Mouse (Mus musculus): ENCODE results near the gene Cops7b. TPM values are rescaled to one million over a fixed set of nuclear protein-coding genes. Genes with fewer than 3 reads are reported as not detected.
A peak's percentile ranks its signal among the peaks of the same experiment; 100 is the strongest.

Cops7b gene
- total and polyA plus RNA-seq, 3 experiments, result 36.0 to 64.8 TPM; not detected in 1

DNA sequence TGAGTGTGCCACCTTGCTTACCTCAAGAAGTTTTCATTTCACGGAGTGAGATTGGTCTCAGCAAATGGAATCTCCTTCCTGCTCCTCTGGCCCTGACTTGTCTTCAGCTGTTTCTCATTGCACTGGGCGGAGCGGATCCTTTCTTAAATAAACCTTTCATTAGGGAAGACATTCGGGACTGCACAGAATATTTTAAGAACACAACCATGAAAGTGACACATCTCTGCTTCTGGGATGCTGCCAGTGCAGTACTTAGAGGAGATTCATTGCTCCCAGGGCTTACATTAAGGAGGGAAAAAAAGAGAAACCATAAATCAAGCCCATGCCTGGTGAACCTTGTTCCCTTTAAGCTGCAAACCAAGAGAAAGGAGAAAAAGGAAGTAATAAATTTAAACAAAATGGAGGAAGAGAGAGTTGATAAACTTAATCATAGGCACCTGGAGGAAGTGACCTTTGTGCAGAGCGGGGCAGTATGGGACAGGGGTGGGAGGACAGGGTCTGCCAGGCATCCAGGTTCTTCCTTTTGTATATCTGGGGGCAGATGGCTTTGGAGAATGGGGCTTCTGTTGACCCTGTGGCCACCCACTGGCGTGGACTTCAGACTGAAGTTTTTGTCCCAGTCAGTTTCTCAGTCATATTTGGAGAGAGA, 50.2 kb downstream of the Cops7b start:
- Histone ChIP-seq H3K9me3 (replicated peaks; ENCODE audit: insufficient read depth, low read length) (no peaks in the 10 kb centered on the region), H3K4me1 (ENCODE audit: control insufficient read depth in 1 of 2, insufficient read depth in 2 of 2, low read length in 2 of 2) (peaks cover 0 to 15% of the 10 kb centered on the region in 2 experiments; a peak in 3 of 4 replicates), H3K27ac (ENCODE audit: control insufficient read depth, low read depth, low read length) (peak overlapping the region; percentile 36), H3K36me3 (ENCODE audit: control insufficient read depth in 1 of 2, insufficient read depth in 2 of 2, low read length in 2 of 2) (peaks cover 0 to 5% of the 10 kb centered on the region in 2 experiments; a peak in 2 of 4 replicates), H3K79me2 (ENCODE audit: control insufficient read depth, insufficient read depth, low read length, poor library complexity) (no peaks in the 10 kb centered on the region), H3K4me3 (ENCODE audit: control insufficient read depth in 1 of 2, insufficient read depth in 1 of 2, low read depth in 2 of 2, low read length in 2 of 2) (no peak overlapping the region), H3K27me3 (ENCODE audit: control insufficient read depth in 1 of 2, insufficient read depth in 2 of 2, low read length in 2 of 2) (peaks cover 2% of the 10 kb centered on the region in 2 experiments; a peak in 1 of 4 replicates), H3K9ac (ENCODE audit: control insufficient read depth, low read depth, low read length, poor library complexity, severe bottlenecking) (no peak overlapping the region)
- TF ChIP-seq RCOR1 (IDR thresholded peaks at IDR 0.05; ENCODE audit: low read depth, low read length) (0 out of 2 replicates have a peak, but pooled peaks have one; percentile 35), SIN3A (IDR thresholded peaks at IDR 0.05; ENCODE audit: low read length) (peak; percentile 20; the same call in 1 of the 2 replicates), MAZ (IDR thresholded peaks at IDR 0.05; ENCODE audit: low read depth, low read length) (no peak), MXI1 (IDR thresholded peaks at IDR 0.05; ENCODE audit: low read depth, low read length) (no peak), USF1 (IDR thresholded peaks at IDR 0.05; ENCODE audit: low read depth, low read length) (no peak), HCFC1 (IDR thresholded peaks at IDR 0.05; ENCODE audit: low read depth, low read length) (peak; percentile 68; the same call in 1 of the 2 replicates), MAX (IDR thresholded peaks at IDR 0.05; ENCODE audit: low read length) (no peak), POLR2AphosphoS2 (IDR thresholded peaks at IDR 0.05; ENCODE audit: low read length) (no peak), TAL1 (IDR thresholded peaks at IDR 0.05; ENCODE audit: low read length) (no peak), MYC (IDR thresholded peaks at IDR 0.05; ENCODE audit: low read depth, low read length) (no peak), ZC3H11A (IDR thresholded peaks at IDR 0.05; ENCODE audit: low read depth, low read length) (no peak), ELF1 (IDR thresholded peaks at IDR 0.05; ENCODE audit: low read depth, low read length) (no peak), TBP (IDR thresholded peaks at IDR 0.05; ENCODE audit: low read depth, low read length) (no peak), POLR2A (IDR thresholded peaks at IDR 0.05; ENCODE audit: control insufficient read depth in 1 of 2, insufficient read depth in 1 of 2, low read depth in 1 of 2, low read length in 2 of 2, poor library complexity in 1 of 2) (no peak), EP300 (IDR thresholded peaks at IDR 0.05; ENCODE audit: low read depth in 1 of 2, low read length in 2 of 2) (peak in 1 of 2 experiments; percentile 45; a peak in 1 of 4 replicates), BHLHE40 (IDR thresholded peaks at IDR 0.05; ENCODE audit: borderline replicate concordance, low read depth, low read length) (no peak), POLR2AphosphoS5 (IDR thresholded peaks at IDR 0.05; ENCODE audit: borderline replicate concordance, low read depth, low read length) (no peak)
- DNase-seq (ENCODE audit: low read depth, low spot score), result peak; percentile 50

DNA sequence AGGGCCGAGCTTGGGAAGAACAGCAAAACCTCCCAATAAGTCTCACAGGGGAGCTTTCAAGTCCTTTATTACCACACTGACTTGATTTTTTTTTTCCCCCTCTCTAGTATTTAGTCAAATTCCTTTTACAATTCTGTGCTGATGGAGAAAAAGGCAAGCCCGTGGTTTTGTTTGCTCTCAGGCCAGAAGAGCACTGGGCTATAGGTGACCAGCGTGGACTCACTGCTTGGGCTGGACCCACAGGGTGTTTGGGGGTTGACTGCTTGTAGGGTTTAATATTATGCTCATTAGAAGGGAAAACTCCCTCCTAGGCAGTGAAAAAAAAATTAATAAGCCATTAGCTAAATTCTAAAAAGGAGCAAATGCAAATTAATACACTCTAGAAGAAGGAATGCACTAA, 50.7 kb downstream of the Cops7b start:
- H3K79me2 ChIP-seq (ENCODE audit: control insufficient read depth, insufficient read depth, low read length, poor library complexity), result no peaks in the 10 kb centered on the region
- TF ChIP-seq MEF2A (IDR thresholded peaks at IDR 0.05; ENCODE audit: extremely low read depth, insufficient replicate concordance, low read depth, low read length, poor library complexity, severe bottlenecking), result no peak
- no peak for TF ChIP-seq MAZ (IDR thresholded peaks at IDR 0.05; ENCODE audit: low read depth, low read length)
- no peak for TF ChIP-seq EP300 (IDR thresholded peaks at IDR 0.05; ENCODE audit: low read depth in 1 of 2, low read length in 2 of 2)
- no peak for TF ChIP-seq CHD2 (IDR thresholded peaks at IDR 0.05; ENCODE audit: low read length)
- no peak for TF ChIP-seq MYB (IDR thresholded peaks at IDR 0.05; ENCODE audit: low read depth, low read length)
- TF ChIP-seq ZMIZ1 (IDR thresholded peaks at IDR 0.05; ENCODE audit: low read depth, low read length), result no peak
- no peak for TF ChIP-seq RCOR1 (IDR thresholded peaks at IDR 0.05; ENCODE audit: low read depth, low read length)
- TF ChIP-seq ZNF384 (IDR thresholded peaks at IDR 0.05; ENCODE audit: low read depth, low read length), result no peak
- TF ChIP-seq ETS1 (IDR thresholded peaks at IDR 0.05; ENCODE audit: low read depth, low read length), result no peak
- no peak for TF ChIP-seq POLR2A (IDR thresholded peaks at IDR 0.05; ENCODE audit: control insufficient read depth in 1 of 2, insufficient read depth in 1 of 2, low read depth in 1 of 2, low read length in 2 of 2, poor library complexity in 1 of 2)
- no peak for TF ChIP-seq GATA1 (IDR thresholded peaks at IDR 0.05; ENCODE audit: low read depth, low read length)
- no peak for TF ChIP-seq RAD21 (IDR thresholded peaks at IDR 0.05; ENCODE audit: low read depth, low read length)
- peaks cover 2% of the 10 kb centered on the region in 2 experiments; a peak in 2 of 4 replicates for H3K27me3 ChIP-seq (ENCODE audit: control insufficient read depth in 1 of 2, insufficient read depth in 2 of 2, low read length in 2 of 2)
- H3K4me1 ChIP-seq (ENCODE audit: control insufficient read depth in 1 of 2, insufficient read depth in 2 of 2, low read length in 2 of 2), result peaks cover 0 to 15% of the 10 kb centered on the region in 2 experiments; a peak in 3 of 4 replicates
- H3K27ac ChIP-seq (ENCODE audit: control insufficient read depth, low read depth, low read length), result no peak overlapping the region
- H3K9me3 ChIP-seq (replicated peaks; ENCODE audit: insufficient read depth, low read length), result no peaks in the 10 kb centered on the region
- H3K4me3 ChIP-seq (ENCODE audit: control insufficient read depth in 1 of 2, insufficient read depth in 1 of 2, low read depth in 2 of 2, low read length in 2 of 2), result no peak overlapping the region
- H3K9ac ChIP-seq (ENCODE audit: control insufficient read depth, low read depth, low read length, poor library complexity, severe bottlenecking), result no peak overlapping the region
- DNase-seq (ENCODE audit: low read depth, low spot score), result no peak
- peaks cover 0 to 5% of the 10 kb centered on the region in 2 experiments; a peak in 2 of 4 replicates for H3K36me3 ChIP-seq (ENCODE audit: control insufficient read depth in 1 of 2, insufficient read depth in 2 of 2, low read length in 2 of 2)
